ENCODE assay signal across 8 mouse cellular contexts in the genomic region with DNA sequence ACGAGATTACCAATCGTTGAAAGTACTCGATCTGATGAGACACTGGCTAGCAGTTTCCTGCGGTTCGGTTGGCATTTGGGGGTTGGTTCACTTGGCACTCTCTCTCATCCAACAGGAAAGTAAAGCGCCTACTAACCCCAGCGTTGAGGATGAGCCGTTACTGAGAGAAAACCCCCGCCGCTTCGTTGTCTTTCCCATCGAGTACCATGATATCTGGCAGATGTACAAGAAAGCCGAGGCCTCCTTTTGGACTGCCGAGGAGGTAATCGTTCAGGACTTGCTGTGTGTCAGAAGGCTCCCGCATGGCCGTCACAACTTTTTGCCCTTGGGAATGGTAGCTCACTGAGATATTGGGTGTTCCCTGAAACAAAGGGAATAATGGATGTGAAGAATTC. TPM values are rescaled to one million over a fixed set of nuclear protein-coding genes. Genes with fewer than 3 reads are reported as not detected.
A peak's percentile ranks its signal among the peaks of the same experiment; 100 is the strongest.
DNase-seq lines count a peak whose midpoint lies in the region; ATAC-seq and TF ChIP-seq lines count a peak whose summit lies in the region.

No protein-coding gene starts in this region.

- H3K36me3 ChIP-seq in thymus, adult 2 months (ENCODE audit: control insufficient read depth, insufficient read depth, low read length) = peaks cover 12% of the 10 kb centered on the region
- peaks cover 51% of the 10 kb centered on the region for H3K36me3 ChIP-seq in liver, embryonic 12.5 days

- peaks cover 25% of the 10 kb centered on the region for H3K4me1 ChIP-seq in thymus, adult 2 months (replicated peaks; ENCODE audit: control insufficient read depth, insufficient read depth, low read length)
- peaks cover 80% of the 10 kb centered on the region for H3K4me1 ChIP-seq in liver, embryonic 12.5 days

- no peak for TF ChIP-seq CTCF in gastrocnemius, adult 2 months (IDR thresholded peaks at IDR 0.05)
- TF ChIP-seq CTCF in thymus, adult 2 months (IDR thresholded peaks at IDR 0.05; ENCODE audit: borderline replicate concordance, control insufficient read depth, extremely low read depth, insufficient read depth, low read length, poor library complexity) = no peak

- peak overlapping the region; percentile 81 for H3K27ac ChIP-seq in gastrocnemius, adult 2 months
- peak overlapping the region; percentile 31; the same call in 1 of the 2 replicates for H3K27ac ChIP-seq in thymus, adult 2 months (ENCODE audit: control insufficient read depth, insufficient read depth, low read length)
- peak overlapping the region; percentile 87 for H3K27ac ChIP-seq in liver, embryonic 12.5 days

- ATAC-seq in liver, embryonic 12.5 days = no peak

- H3K4me2 ChIP-seq in liver, embryonic 12.5 days = peak overlapping the region; percentile 85

- no peak for TF ChIP-seq POLR2A in thymus, adult 2 months (IDR thresholded peaks at IDR 0.05; ENCODE audit: control insufficient read depth, extremely low read depth, insufficient read depth, low read length, poor library complexity)

- intact Hi-C loops in gastrocnemius, adult 2 months (cut with DNase I) = no loop called here

- no peak for DNase-seq in gastrocnemius, adult 2 months
- DNase-seq in gastrocnemius, postnatal 25 days = no peak
- no peak for DNase-seq in thymus, adult 2 months
- DNase-seq in thymus, postnatal 25 days = no peak
- no peak for DNase-seq in ovary, adult 18-20 months (ENCODE audit: low spot score)
- no peak for DNase-seq in embryo, embryonic 11 days
- no peak for DNase-seq in embryo, embryonic 10 days (ENCODE audit: low spot score)

- H3K9ac ChIP-seq in liver, embryonic 12.5 days = peak overlapping the region; percentile 84

- H3K27me3 ChIP-seq in thymus, adult 2 months (ENCODE audit: control insufficient read depth, insufficient read depth, low read length) = no peaks in the 10 kb centered on the region
- H3K27me3 ChIP-seq in liver, embryonic 12.5 days (replicated peaks) = no peaks in the 10 kb centered on the region

- no peaks in the 10 kb centered on the region for H3K9me3 ChIP-seq in liver, embryonic 12.5 days (replicated peaks)

- 1% methylated on average over 17 of the region's 17 CpGs for WGBS in thymus, adult 2 months
- under 1% methylated on average over 17 of the region's 17 CpGs for whole genome bisulfite sequencing in liver, embryonic 12.5 days (ENCODE audit: insufficient replicate concordance)

- peak overlapping the region; percentile 95 for H3K4me3 ChIP-seq in gastrocnemius, adult 2 months
- H3K4me3 ChIP-seq in thymus, adult 2 months (ENCODE audit: control insufficient read depth, insufficient read depth, low read length) = peak overlapping the region; percentile 98
- H3K4me3 ChIP-seq in liver, embryonic 12.5 days = peak overlapping the region; percentile 77

RNA-seq across cellular contexts. Expression of gene Rrm2, which starts 0.8 kb away (rescaled TPM):
- 1 to 10 TPM in 1 of 2 experiments, under 1 TPM in 1; 0.89 to 1.1 TPM for total RNA-seq in gastrocnemius, adult 2 months (2021)
- 1 to 10 TPM; 1.8 to 3.6 TPM for total RNA-seq in gastrocnemius, postnatal 25 days (2021)
- 77.4 and 166 TPM in 2 replicates for polyA plus RNA-seq in thymus, adult 2 months (2012; rRNA removed)
- polyA plus RNA-seq in liver, embryonic 12.5 days (2016; fragmentation: Nextera tagmentation; extraction: Ambion mirVana) = 531 and 552 TPM in 2 replicates

RNA-seq across cellular contexts. Expression of gene Cys1, which starts 27.2 kb away (rescaled TPM):
- 1 to 10 TPM; 1.8 to 2.7 TPM for total RNA-seq in gastrocnemius, adult 2 months (2021)
- 1 to 10 TPM; 3.0 to 3.5 TPM for total RNA-seq in gastrocnemius, postnatal 25 days (2021)
- polyA plus RNA-seq in thymus, adult 2 months (2012; rRNA removed) = 1.6 and 3.4 TPM in 2 replicates
- polyA plus RNA-seq in liver, embryonic 12.5 days (2016; fragmentation: Nextera tagmentation; extraction: Ambion mirVana) = 0.56 and 1.0 TPM in 2 replicates

RNA-seq across cellular contexts. Expression of gene Klf11, which starts 57.7 kb away (rescaled TPM):
- 1 to 10 TPM; 4.1 to 7.9 TPM for total RNA-seq in gastrocnemius, adult 2 months (2021)
- 1 to 10 TPM; 4.8 to 6.9 TPM for total RNA-seq in gastrocnemius, postnatal 25 days (2021)
- polyA plus RNA-seq in thymus, adult 2 months (2012; rRNA removed) = 4.9 and 6.5 TPM in 2 replicates
- 9.2 and 10.6 TPM in 2 replicates for polyA plus RNA-seq in liver, embryonic 12.5 days (2016; fragmentation: Nextera tagmentation; extraction: Ambion mirVana)

Comparison
In these comparisons a context has a peak if more than half of its experiments do, and no peak if none do; other contexts are left out.
1. H3K27ac ChIP-seq: peak in every context shown above with its lines; median percentile 87 in liver, embryonic 12.5 days; 81 in gastrocnemius, adult 2 months; 31 in thymus, adult 2 months.